Mouse (Mus musculus): Measurements from ENCODE around the gene 2310009B15Rik. TPM values are rescaled to one million over a fixed set of nuclear protein-coding genes. Genes with fewer than 3 reads are reported as not detected.

2310009B15Rik gene
- polyA plus RNA-seq, 1 experiment from 2014 or later, result 42.4 TPM

DNA sequence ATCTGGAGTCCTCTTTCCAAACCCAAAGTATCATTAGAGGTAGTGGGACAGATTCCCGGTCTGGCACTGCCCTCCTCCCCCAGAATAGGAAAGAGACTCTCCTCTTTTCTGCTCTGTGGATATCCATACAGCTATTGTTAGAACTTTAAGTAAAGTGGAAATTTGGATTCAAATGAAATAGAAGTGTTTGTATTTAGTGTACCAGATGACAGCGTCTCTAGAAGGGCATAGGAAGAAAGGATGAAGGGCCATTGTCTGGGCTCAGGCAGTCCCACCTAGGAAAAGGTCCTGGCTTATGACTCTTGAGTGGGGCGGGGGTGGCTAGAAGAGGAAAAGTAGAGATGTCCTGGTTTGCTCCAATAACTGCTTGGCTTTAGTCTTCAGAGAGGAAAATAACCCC, 11.2 kb downstream of the 2310009B15Rik start:
- Histone ChIP-seq H3K36me3 (ENCODE audit: control insufficient read depth, insufficient read depth, low read length) (no peaks in the 10 kb centered on the region), H3K4me1 (replicated peaks; ENCODE audit: control insufficient read depth, insufficient read depth, low read length) (peaks cover 10% of the 10 kb centered on the region; the same call in 1 of the 2 replicates)

DNA sequence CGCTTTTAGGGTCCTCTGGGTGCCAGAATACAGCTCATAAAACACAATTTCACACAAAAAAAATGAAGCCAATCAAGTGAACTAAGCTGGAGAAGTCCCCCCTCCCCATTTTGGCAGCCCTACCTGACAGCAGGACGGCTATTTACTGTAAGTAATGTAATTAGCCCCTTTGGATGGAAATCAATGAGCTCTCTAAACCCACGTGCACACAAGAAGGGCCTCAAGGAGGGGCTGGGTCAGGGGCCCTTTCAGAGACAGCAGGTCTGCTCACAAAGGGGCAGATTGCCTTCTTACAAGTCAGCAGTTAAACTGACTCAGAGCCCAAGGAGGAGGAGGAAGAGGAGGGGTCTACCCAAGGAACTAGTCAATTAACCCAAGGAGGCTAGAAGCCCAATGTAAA, 12.5 kb downstream of the 2310009B15Rik start:
- H3K4me2 ChIP-seq (replicated peaks; ENCODE audit: low read depth, low read length), result peak overlapping the region; percentile 51; the same call in 1 of the 2 replicates
- peak overlapping the region; percentile 32; the same call in 1 of the 2 replicates for H3K4me3 ChIP-seq (ENCODE audit: low read depth, low read length)
- 2% methylated on average over 3 of the region's 3 CpGs for WGBS
- H3K9me3 ChIP-seq (ENCODE audit: control insufficient read depth, low read length), result no peaks in the 10 kb centered on the region
- no peak for ATAC-seq (ENCODE audit: low FRiP score)
- H3K4me1 ChIP-seq (replicated peaks; ENCODE audit: control insufficient read depth, insufficient read depth, low read length), result peaks cover 10% of the 10 kb centered on the region; the same call in 1 of the 2 replicates
- 0 out of 2 replicates have a peak overlapping the region, but pooled peaks have one; percentile 51 for H3K27ac ChIP-seq (ENCODE audit: low read depth, low read length)
- H3K36me3 ChIP-seq (ENCODE audit: control insufficient read depth, insufficient read depth, low read length), result no peaks in the 10 kb centered on the region
- H3K9ac ChIP-seq (ENCODE audit: low read depth, low read length), result no peak overlapping the region
- DNase-seq (ENCODE audit: low spot score), result peak; percentile 58
- peaks cover 71% of the 10 kb centered on the region for H3K27me3 ChIP-seq (ENCODE audit: control insufficient read depth, insufficient read depth, low read length)

More for the DNA sequence above, 11.2 kb downstream of the 2310009B15Rik start:
- Histone ChIP-seq H3K9me3 (ENCODE audit: control insufficient read depth, low read length) (no peaks in the 10 kb centered on the region), H3K9ac (ENCODE audit: low read depth, low read length) (no peak overlapping the region), H3K27ac (ENCODE audit: low read depth, low read length) (no peak overlapping the region), H3K4me2 (replicated peaks; ENCODE audit: low read depth, low read length) (no peak overlapping the region), H3K4me3 (ENCODE audit: low read depth, low read length) (0 out of 2 replicates have a peak overlapping the region, but pooled peaks have one; percentile 21), H3K27me3 (ENCODE audit: control insufficient read depth, insufficient read depth, low read length) (peaks cover 68% of the 10 kb centered on the region)
- no peak for DNase-seq (ENCODE audit: low spot score)
- ATAC-seq (ENCODE audit: low FRiP score), result no peak
- 12% methylated on average over 3 of the region's 3 CpGs for WGBS

DNA sequence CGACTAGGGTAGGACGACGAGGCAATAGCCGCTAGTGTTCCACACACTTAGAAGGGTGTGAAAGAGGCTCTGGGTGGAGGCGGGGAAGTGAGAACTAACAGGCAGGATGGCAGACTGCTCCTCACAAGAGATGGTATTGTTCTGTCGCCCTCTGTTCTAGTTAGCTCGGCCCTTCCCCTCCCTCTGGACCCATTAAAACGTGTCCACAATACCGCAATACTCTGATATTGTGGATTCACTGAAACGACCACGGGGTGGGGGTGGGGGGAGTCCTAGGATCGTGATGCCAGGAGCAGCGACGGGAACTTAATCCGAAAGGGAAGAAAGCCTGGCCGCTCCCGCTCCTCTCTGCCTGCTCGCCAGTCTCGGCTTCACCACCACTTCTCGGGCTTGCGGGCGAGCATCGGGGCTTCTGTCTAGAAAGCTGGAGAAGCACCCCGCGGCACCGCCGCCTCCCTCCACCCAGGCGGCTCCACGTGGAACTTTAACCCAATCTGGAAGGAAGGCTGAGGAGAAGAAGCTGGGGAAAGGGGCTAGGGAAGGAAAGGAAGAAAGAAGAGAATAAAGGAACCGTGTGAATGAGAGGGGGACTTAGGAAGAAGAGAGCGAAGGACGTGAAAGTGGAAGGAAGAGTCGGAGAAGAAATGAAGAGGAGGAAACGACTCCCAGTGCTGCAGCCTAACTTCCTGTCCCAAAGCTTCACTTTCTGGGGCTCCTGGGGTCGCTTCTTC, 13.1 kb downstream of the 2310009B15Rik start:
- H3K4me1 ChIP-seq (replicated peaks; ENCODE audit: control insufficient read depth, insufficient read depth, low read length), result peaks cover 7% of the 10 kb centered on the region; the same call in 1 of the 2 replicates
- no peaks in the 10 kb centered on the region for H3K36me3 ChIP-seq (ENCODE audit: control insufficient read depth, insufficient read depth, low read length)
- H3K27me3 ChIP-seq (ENCODE audit: control insufficient read depth, insufficient read depth, low read length), result peaks cover 68% of the 10 kb centered on the region
- peak overlapping the region; percentile 51 for H3K4me2 ChIP-seq (replicated peaks; ENCODE audit: low read depth, low read length)
- ATAC-seq (ENCODE audit: low FRiP score), result peak; percentile 31
- H3K9ac ChIP-seq (ENCODE audit: low read depth, low read length), result peak overlapping the region; percentile 44
- H3K9me3 ChIP-seq (ENCODE audit: control insufficient read depth, low read length), result no peaks in the 10 kb centered on the region
- H3K4me3 ChIP-seq (ENCODE audit: low read depth, low read length), result peak overlapping the region; percentile 32
- DNase-seq (ENCODE audit: low spot score), result peak; percentile 75
- peak overlapping the region; percentile 51 for H3K27ac ChIP-seq (ENCODE audit: low read depth, low read length)
- WGBS, result under 1% methylated on average over 35 of the region's 35 CpGs

GRCm38 (mm10) chr1:138842756-138843155, 13.9 kb downstream of the 2310009B15Rik start:
- Histone ChIP-seq H3K4me1 (replicated peaks; ENCODE audit: control insufficient read depth, insufficient read depth, low read length) (peaks cover 2% of the 10 kb centered on the region; the same call in 1 of the 2 replicates), H3K27ac (ENCODE audit: low read depth, low read length) (no peak overlapping the region; the same call in 1 of the 2 replicates), H3K4me2 (replicated peaks; ENCODE audit: low read depth, low read length) (0 out of 2 replicates have a peak overlapping the region, but pooled peaks have one; percentile 3), H3K9ac (ENCODE audit: low read depth, low read length) (no peak overlapping the region), H3K4me3 (ENCODE audit: low read depth, low read length) (peak overlapping the region; percentile 32; the same call in 1 of the 2 replicates), H3K36me3 (ENCODE audit: control insufficient read depth, insufficient read depth, low read length) (no peaks in the 10 kb centered on the region), H3K27me3 (ENCODE audit: control insufficient read depth, insufficient read depth, low read length) (peaks cover 68% of the 10 kb centered on the region), H3K9me3 (ENCODE audit: control insufficient read depth, low read length) (no peaks in the 10 kb centered on the region)
- under 1% methylated on average over 10 of the region's 10 CpGs for WGBS
- peak; percentile 59 for DNase-seq (ENCODE audit: low spot score)
- no peak for ATAC-seq (ENCODE audit: low FRiP score)

DNA sequence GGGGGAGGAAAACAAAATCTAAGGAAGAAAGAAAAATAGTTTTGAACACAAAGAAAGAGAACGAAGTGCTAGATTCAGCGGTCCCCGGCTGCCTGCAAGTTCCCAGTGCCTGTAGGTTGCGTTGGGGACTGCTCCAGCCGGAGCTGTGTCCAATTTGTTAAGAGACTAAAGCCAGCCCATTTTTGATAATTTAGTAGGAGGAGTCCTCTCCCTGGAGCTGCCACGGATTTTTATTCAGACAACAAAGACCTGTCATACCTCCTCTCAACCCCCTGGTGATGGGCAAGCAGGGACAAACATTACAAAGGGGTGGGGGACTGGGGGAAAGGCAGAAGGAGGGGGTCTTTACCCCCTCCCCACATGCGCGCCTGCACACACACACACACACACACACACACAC, 14.3 kb downstream of the 2310009B15Rik start:
- Histone ChIP-seq H3K36me3 (ENCODE audit: control insufficient read depth, insufficient read depth, low read length) (no peaks in the 10 kb centered on the region), H3K27me3 (ENCODE audit: control insufficient read depth, insufficient read depth, low read length) (peaks cover 68% of the 10 kb centered on the region), H3K9me3 (ENCODE audit: control insufficient read depth, low read length) (no peaks in the 10 kb centered on the region), H3K4me1 (replicated peaks; ENCODE audit: control insufficient read depth, insufficient read depth, low read length) (peaks cover 2% of the 10 kb centered on the region; the same call in 1 of the 2 replicates), H3K27ac (ENCODE audit: low read depth, low read length) (peak overlapping the region; percentile 63), H3K4me3 (ENCODE audit: low read depth, low read length) (peak overlapping the region; percentile 43), H3K9ac (ENCODE audit: low read depth, low read length) (peak overlapping the region; percentile 58; the same call in 1 of the 2 replicates), H3K4me2 (replicated peaks; ENCODE audit: low read depth, low read length) (peak overlapping the region; percentile 57)
- peak; percentile 66 for DNase-seq (ENCODE audit: low spot score)
- WGBS, result under 1% methylated on average over 8 of the region's 8 CpGs
- peak; percentile 67 for ATAC-seq (ENCODE audit: low FRiP score)

DNA sequence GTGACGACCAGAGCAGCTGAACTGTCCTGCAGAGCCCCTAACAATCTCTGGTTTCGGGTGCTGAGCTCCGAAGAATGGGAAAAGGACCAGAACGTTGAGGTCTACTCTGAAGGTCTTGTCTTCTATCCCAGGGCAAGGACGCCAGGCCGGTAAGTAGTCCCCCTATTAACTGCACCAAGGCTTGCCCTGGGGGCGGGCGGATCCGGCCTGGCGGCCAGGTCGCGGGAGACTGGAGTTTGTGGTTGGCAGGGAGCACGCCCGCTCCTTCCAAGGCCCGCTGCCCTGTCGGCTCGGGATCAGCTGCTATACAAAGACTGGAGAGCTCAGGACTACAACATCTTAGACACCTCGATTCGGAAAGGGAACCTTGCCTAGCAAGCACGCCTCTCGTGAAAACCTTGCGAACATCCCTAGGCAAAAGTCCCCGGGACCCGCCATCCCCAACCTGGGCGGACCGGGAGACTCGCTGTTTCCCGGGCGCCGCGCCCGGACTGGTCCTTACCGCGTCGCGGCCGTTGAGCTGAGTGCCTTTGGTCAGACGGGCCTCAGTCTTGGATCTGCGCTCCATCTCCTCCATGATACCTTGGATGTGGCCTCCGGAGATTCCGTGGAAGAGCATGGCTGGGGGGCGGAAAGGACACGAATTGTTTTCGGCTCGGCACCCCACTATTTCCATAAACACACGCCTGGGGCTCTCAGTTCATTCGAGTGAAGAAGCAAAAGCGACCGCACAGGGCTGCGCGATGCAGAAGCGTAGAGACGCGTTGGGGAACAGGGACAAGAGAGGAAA, 15.2 kb downstream of the 2310009B15Rik start:
- ATAC-seq (ENCODE audit: low FRiP score) (peak; percentile 66), DNase-seq (ENCODE audit: low spot score) (peak; percentile 81)
- Histone ChIP-seq H3K9ac (ENCODE audit: low read depth, low read length) (peak overlapping the region; percentile 58), H3K4me2 (replicated peaks; ENCODE audit: low read depth, low read length) (peak overlapping the region; percentile 57), H3K36me3 (ENCODE audit: control insufficient read depth, insufficient read depth, low read length) (no peaks in the 10 kb centered on the region), H3K4me1 (replicated peaks; ENCODE audit: control insufficient read depth, insufficient read depth, low read length) (peaks cover 2% of the 10 kb centered on the region; the same call in 1 of the 2 replicates), H3K27me3 (ENCODE audit: control insufficient read depth, insufficient read depth, low read length) (peaks cover 68% of the 10 kb centered on the region), H3K9me3 (ENCODE audit: control insufficient read depth, low read length) (no peaks in the 10 kb centered on the region), H3K4me3 (ENCODE audit: low read depth, low read length) (peak overlapping the region; percentile 43), H3K27ac (ENCODE audit: low read depth, low read length) (peak overlapping the region; percentile 63)
- 2% methylated on average over 54 of the region's 54 CpGs for WGBS

DNA sequence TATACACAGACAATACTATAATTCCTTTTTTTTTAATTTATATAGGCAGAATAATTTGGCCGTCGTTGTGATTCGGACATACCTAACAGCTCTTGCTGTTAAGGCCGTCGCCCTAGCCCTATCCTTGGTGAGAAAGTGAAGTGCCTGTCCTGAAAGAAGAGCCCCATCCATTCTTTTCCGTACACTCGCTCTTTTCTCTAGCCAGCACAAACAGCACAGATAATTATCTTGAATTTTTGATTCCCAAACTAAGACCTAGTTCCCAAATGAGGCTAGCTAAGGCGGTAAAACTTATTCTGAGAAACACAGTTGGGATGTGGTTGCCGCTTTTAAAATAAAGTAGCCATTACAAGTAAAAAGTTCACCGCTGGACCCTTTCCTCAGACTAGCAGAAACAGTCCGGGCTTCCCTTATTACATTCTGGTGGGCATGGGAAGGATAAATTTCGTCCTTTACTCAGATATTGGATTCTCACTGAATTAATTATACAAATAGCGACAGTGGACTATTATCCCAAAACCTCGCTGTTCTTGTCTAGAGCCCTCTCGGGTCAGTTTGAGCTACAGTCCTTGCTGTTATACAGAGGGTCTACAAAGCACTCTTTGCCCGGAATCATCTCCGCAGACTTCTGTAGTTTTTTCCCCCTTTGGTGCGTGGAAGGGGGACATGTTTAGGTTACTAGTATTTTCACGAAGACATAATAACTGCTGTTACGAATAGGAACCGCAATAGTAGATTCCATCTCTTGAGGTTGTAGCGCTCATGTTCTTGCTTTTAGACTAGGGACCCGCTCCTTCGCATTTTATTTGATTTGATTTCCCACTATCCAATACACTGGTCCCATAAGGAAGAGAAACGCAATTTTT, 16.0 kb downstream of the 2310009B15Rik start:
- ATAC-seq (ENCODE audit: low FRiP score), result no peak

More for the DNA sequence above, 16.0 kb downstream of the 2310009B15Rik start:
- Histone ChIP-seq H3K4me1 (replicated peaks; ENCODE audit: control insufficient read depth, insufficient read depth, low read length) (peaks cover 2% of the 10 kb centered on the region; the same call in 1 of the 2 replicates), H3K9me3 (ENCODE audit: control insufficient read depth, low read length) (no peaks in the 10 kb centered on the region), H3K27ac (ENCODE audit: low read depth, low read length) (peak overlapping the region; percentile 18; the same call in 1 of the 2 replicates), H3K9ac (ENCODE audit: low read depth, low read length) (peak overlapping the region; percentile 58), H3K27me3 (ENCODE audit: control insufficient read depth, insufficient read depth, low read length) (peaks cover 68% of the 10 kb centered on the region), H3K36me3 (ENCODE audit: control insufficient read depth, insufficient read depth, low read length) (no peaks in the 10 kb centered on the region), H3K4me3 (ENCODE audit: low read depth, low read length) (peak overlapping the region; percentile 43), H3K4me2 (replicated peaks; ENCODE audit: low read depth, low read length) (peak overlapping the region; percentile 57; the same call in 1 of the 2 replicates)
- peak; percentile 75 for DNase-seq (ENCODE audit: low spot score)
- WGBS, result 5% methylated on average over 25 of the region's 25 CpGs
